Mouse (Mus musculus) kidney, postnatal 10 days (tissue): ENCODE data around the gene Ccl26.
"Not testable (repeated sequence)": the region's sequence is repeated elsewhere in the genome, so short reads cannot be mapped to it uniquely, and the experiment has no call there.

Experiments
- DNase-seq: peaks from one replicate; pipeline ENCODE4 v3.0.0; 2021; ENCODE audit warnings: mixed read lengths

The Ccl26 gene

DNA sequence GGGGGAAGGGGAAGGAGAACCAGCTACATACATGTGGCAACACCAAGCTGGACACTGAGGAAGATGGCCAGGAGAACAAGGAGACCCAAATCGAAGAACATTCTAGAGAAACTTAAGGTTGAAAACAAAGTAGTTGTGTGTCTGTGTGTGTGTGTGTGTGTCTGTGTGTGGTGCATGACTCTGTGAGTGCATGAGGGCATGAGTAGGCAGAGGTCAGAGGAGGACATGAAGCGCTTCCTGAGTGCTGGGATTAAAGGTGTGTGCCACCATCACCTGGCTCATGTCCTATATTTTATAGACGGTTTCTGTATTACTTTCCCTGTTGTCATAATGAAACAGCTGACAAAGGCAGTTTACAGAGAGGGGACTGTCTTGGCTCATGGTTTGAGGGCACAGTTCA is at the start of gene Ccl26:
Gene Ccl26, minus strand, starts transcription at position 101 of the 400 bp plus-strand sequence.
- no peak for DNase-seq

- DNase-seq = no peak
Observed at GRCm38 (mm10) chr5:135609794-135610193, 46.4 kb upstream of the Ccl26 start.

DNA sequence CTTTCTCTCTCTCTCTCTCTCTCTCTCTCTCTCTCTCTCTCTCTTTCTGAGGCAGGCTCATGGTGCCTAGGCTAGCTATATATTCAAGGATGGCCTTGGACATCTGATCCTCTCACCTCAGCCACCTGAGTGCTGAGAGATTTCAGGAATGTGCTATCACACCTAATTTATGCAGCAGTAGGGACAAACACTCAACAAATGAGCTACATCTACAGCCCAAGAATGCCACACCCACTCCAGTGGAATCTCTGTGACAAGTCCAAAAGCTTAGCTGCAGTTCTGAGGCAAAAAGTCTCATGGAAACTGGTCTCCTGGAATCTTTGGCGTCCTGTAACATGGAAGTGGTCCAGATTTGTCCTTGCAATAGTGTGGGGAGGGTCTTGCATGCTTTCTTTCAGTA is 44.2 kb upstream of the Ccl26 start:
- DNase-seq = no peak

DNA sequence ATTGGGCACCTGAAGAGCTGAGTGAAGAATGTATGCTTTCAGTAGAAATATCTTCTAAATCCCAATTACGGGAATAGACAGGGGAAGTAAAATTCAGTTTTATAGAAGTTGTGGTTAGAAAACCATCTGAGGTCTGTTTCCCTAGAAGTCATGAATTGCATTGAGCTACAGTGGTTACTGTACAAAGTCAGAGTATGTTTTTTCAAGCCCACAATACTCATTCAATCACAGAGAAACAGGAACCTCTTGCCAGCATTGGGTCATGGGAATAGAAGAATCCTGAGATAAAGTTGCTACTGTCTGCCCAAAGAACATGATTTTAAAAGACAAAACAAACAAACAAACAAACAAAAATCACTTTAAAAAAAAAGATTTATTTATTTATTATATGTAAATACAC is 43.3 kb upstream of the Ccl26 start:
- DNase-seq = not testable (repeated sequence)

- not testable (repeated sequence) for DNase-seq
Observed at GRCm38 (mm10) chr5:135604643-135605042, 41.3 kb upstream of the Ccl26 start.

DNA sequence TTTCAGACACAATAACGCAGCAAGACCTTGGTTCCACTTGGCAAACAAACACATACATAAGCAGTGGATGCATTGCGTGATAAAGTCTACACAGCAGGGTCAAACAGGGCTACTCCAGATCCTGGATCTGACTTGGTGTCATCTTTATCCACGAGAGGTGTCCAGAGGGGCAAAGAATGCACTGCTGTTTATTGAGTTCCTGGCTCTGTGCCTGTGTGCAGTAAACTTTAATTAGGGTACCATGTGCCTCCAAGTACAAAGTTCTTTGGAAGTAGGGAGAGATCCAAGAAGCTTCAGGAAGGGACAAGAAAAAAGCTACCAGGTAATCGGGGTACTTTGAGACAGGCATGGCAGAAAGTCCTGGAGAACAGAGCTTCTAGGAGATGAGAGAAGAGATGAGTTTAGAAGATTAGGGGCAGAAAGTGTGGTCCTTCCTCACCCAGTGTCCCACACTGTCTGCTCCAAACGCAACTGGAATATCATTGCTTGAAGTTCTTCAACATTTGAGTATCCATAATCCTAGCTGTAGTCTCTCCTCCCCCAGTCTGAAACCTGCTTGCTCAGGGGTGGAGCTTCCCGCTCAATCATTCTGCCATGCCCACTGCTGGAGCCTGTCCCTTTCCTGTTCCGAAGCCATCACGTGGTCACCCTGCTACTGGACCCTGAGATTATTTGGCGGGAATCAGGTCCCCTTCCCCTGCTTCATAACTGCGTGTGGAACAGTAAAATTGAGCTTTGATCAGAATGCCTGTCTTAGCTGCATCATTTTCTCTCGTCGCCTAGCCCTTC is 26.8 kb upstream of the Ccl26 start:
- DNase-seq = peak; percentile 22

- DNase-seq = no peak
Observed at GRCm38 (mm10) chr5:135587764-135588163, 24.4 kb upstream of the Ccl26 start.

DNA sequence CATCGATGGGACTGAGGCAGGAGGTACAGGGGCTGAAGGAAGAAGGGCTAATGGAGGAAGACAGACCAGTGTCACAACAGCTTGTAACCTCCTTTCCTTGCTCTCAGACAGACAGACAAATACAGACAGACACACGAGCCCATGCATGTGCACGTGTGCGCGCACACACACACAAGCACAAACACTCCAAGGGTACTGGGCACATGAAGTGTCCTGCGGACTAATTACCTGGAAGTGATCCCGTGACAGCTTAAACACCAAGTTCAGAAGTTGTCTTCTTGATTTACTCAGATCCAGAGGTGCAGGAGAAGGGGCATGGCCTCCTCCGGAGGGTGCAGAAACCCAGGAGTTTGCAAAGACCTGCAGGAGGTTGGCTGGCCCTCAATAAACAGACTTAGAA is 22.3 kb upstream of the Ccl26 start:
- no peak for DNase-seq

DNA sequence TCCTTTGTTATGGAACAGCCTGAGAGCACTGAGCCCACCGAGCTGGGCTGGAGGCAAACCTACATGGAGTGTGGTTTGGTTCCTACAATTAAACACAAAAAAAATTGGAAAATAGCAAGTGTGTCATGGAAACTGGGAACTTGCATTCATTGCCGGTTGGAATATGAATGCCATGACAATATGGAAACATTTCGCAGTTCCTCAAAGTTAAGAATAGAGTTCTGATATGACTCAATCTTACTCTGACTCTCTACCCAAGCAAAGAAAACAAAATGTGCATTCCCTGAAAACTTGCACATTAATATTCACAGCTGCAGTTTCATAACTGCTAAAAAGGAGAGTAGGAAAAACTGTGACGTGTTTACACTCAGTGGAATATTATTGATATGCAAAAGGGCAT is 19.0 kb upstream of the Ccl26 start:
- no peak for DNase-seq

- DNase-seq = no peak
Observed at GRCm38 (mm10) chr5:135579331-135579751, 16.0 kb upstream of the Ccl26 start.

GRCm38 (mm10) chr5:135576055-135576454 is 12.7 kb upstream of the Ccl26 start:
- no peak for DNase-seq

- DNase-seq = peak; percentile 23
Observed at GRCm38 (mm10) chr5:135573006-135573405, 9.6 kb upstream of the Ccl26 start, which contains the start of gene Ccl24. TSS of gene Ccl24 (minus strand) at chr5:135573049.

- DNase-seq = no peak
Observed at GRCm38 (mm10) chr5:135568698-135569097, 5.3 kb upstream of the Ccl26 start.

GRCm38 (mm10) chr5:135567556-135568265 is 4.3 kb upstream of the Ccl26 start:
- no peak for DNase-seq

DNA sequence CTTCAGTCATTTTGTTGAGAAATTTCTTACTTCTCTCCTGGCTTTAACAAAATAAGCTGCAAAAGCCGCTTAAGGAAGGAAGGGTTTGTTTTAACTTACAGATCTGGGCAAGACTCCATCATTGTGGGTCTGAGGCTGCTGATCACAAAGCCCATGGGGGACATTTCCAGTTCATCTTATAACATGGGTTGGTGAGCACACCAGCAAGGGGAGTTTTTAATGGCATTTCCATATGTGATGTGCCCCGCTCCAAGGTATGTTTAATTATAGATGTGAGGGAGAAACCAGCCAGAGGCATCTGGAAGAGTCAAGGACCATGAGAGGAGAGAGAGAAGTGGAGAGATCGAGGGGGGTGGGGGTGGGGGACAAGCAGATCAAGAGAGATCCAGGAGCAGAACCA is 5.7 kb downstream of the Ccl26 start:
- no peak for DNase-seq

GRCm38 (mm10) chr5:135557051-135557450 is 6.3 kb downstream of the Ccl26 start:
- DNase-seq = no peak

- DNase-seq = no peak
Observed at GRCm38 (mm10) chr5:135556259-135556658, 7.1 kb downstream of the Ccl26 start.

DNA sequence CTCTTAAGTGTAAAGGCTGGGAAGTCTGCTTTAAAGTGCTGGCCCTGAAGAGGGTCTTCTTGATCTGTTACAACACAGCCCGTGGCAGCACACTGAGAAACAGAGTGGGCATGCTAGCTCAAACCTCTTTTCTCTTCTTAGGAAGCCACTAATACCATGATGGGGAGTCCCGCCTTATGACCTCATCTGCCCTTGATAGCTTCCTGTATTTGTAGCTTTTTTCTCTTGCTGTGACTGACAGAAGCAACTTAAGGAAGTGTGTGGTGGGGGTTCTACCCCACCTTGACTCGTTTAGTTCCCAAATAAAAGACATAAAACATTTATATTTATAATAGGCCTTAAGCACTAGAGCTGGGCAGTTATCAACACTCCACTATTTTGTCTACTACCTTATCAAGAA is 11.8 kb downstream of the Ccl26 start:
- no peak for DNase-seq

GRCm38 (mm10) chr5:135550910-135551309 is 12.5 kb downstream of the Ccl26 start:
- DNase-seq = no peak

DNA sequence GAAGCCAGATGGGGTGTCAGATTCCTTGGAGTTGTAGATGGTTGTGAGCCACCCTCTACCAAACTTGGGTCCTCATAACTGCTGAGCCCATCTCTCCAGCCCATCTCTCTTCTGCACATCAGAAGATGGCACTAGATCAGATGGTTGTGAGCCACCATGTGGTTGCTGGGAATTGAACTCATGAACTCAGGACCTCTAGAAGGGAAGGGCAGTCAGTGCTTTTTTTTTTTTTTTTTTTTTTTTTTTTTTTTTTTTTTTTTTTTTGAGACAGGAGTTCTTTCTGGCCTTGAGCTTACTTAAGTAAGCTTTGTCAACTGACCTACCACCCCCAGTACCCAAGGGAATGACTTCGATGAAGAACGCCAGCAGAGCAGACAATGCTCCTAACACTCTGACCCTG is 15.4 kb downstream of the Ccl26 start:
- DNase-seq = no peak

- peak; percentile 97 for DNase-seq
Observed at GRCm38 (mm10) chr5:135544865-135545797, 18.2 kb downstream of the Ccl26 start, which contains the start of gene Hip1. TSS of gene Hip1 (minus strand) at chr5:135545120.

DNA sequence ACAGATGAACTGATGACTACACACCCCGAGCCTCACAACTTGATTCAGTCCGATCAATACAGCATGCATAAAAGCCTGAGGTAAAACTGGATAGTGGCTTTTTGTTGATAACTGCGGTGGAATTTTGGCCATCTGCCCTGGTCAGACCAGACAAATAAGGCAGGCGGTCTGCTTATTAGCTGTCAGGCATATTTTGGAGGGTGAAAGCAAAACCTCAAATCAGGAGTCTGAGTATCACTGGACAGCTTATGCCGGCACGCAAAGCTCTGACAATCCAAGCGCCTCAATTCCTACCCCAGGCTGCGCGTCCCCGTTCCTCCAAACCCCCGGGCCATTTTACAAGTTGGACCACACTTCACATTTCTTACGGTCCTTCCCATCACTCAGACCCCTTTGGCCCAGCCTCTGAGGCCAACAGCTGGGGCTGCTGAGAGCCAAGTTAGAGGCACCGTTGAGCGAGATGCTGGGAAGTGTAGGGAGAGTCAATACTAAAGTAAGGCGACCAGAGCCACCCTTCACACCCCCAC is 19.3 kb downstream of the Ccl26 start:
- peak; percentile 60 for DNase-seq

GRCm38 (mm10) chr5:135537794-135538214 is 25.6 kb downstream of the Ccl26 start:
- DNase-seq = no peak
